Mouse (Mus musculus) gastrocnemius, postnatal 36 days (tissue): Measurements from ENCODE around the gene Gtf2ird1. TPM values are rescaled to one million over a fixed set of nuclear protein-coding genes. Genes with fewer than 3 reads are reported as not detected.
"Not testable (repeated sequence)": the region's sequence is repeated elsewhere in the genome, so short reads cannot be mapped to it uniquely, and the experiment has no call there.

ENCODE experiments used
- DNase-seq, 2 experiments: peaks; one replicate each; pipeline ENCODE4 v3.0.0; 2022
- intact Hi-C: fragments of 180-260 bp; cut with DNase I; formaldehyde crosslinking; loops from one replicate; pipeline ENCODE4 v1.15.1; 2025
- total RNA-seq, 2 experiments: library from RNA; stranded (reverse); gene quantifications; 2 replicates each; pipeline ENCODE4 v1.2.3; 2021

Gtf2ird1 gene
- total RNA-seq, 2 experiments from 2014 or later, result 8.2 to 9.2 TPM

- intact Hi-C loops, result no loop called here
- DNase-seq, result no peak
These were observed 97.4 kb downstream of the Gtf2ird1 start for GRCm38 (mm10) chr5:134359101-134359500.

- DNase-seq, intact Hi-C loops: not testable (repeated sequence)
These were observed 101.1 kb downstream of the Gtf2ird1 start for GRCm38 (mm10) chr5:134355372-134355771.

- DNase-seq, result no peak
- intact Hi-C loops, result no loop called here
These were observed 103.4 kb downstream of the Gtf2ird1 start for GRCm38 (mm10) chr5:134353117-134353516.

- no peak for DNase-seq
- intact Hi-C loops, result no loop called here
These were observed 104.0 kb downstream of the Gtf2ird1 start for GRCm38 (mm10) chr5:134352527-134353001.

- peak; percentile 37 to 55 for DNase-seq
- intact Hi-C loops, result no loop called here
These were observed 105.9 kb downstream of the Gtf2ird1 start for GRCm38 (mm10) chr5:134350660-134351059.

- intact Hi-C loops, result no loop called here
These were observed 109.5 kb downstream of the Gtf2ird1 start for GRCm38 (mm10) chr5:134347066-134347465.

GRCm38 (mm10) chr5:134345449-134345848 is 111.1 kb downstream of the Gtf2ird1 start:
- DNase-seq, result no peak
- intact Hi-C loops, result no loop called here

More at GRCm38 (mm10) chr5:134347066-134347465, 109.5 kb downstream of the Gtf2ird1 start:
- DNase-seq, result no peak

GRCm38 (mm10) chr5:134344076-134344475 is 112.4 kb downstream of the Gtf2ird1 start:
- intact Hi-C loops, result loop anchor here (5.0 kb wide), 2 partner anchors 57 to 117 kb away; partner anchors contain the start of gene Ncf1

GRCm38 (mm10) chr5:134343530-134343929 is 113.0 kb downstream of the Gtf2ird1 start:
- DNase-seq, result not testable (repeated sequence)
- intact Hi-C loops, result loop anchor here (2.0 to 5.0 kb wide), 3 partner anchors 56 to 163 kb away; partner anchors contain the start of gene Ncf1

More at GRCm38 (mm10) chr5:134344076-134344475, 112.4 kb downstream of the Gtf2ird1 start:
- DNase-seq, result no peak

- intact Hi-C loops, result loop anchor here (2.0 to 5.0 kb wide), 3 partner anchors 55 to 162 kb away; partner anchors contain the start of gene Ncf1
- no peak for DNase-seq
These were observed 113.9 kb downstream of the Gtf2ird1 start for GRCm38 (mm10) chr5:134342503-134343205.

- DNase-seq, result no peak
- intact Hi-C loops, result loop anchor here (2.0 to 5.0 kb wide), 3 partner anchors 54 to 161 kb away; partner anchors contain the start of gene Ncf1
These were observed 114.8 kb downstream of the Gtf2ird1 start for GRCm38 (mm10) chr5:134341721-134342120.

- no peak for DNase-seq
- intact Hi-C loops, result loop anchor here (5.0 kb wide), 2 partner anchors 54 to 114 kb away; partner anchors contain the start of gene Ncf1
These were observed 115.2 kb downstream of the Gtf2ird1 start for GRCm38 (mm10) chr5:134341321-134341720.

- DNase-seq, result no peak
- intact Hi-C loops, result loop anchor here (5.0 kb wide), 2 partner anchors 53 to 113 kb away; partner anchors contain the start of gene Ncf1
These were observed 116.4 kb downstream of the Gtf2ird1 start for GRCm38 (mm10) chr5:134340101-134340522.

GRCm38 (mm10) chr5:134337012-134337411 is 119.5 kb downstream of the Gtf2ird1 start:
- intact Hi-C loops, result loop anchor here (10.0 kb wide), 1 partner anchor 132 kb away; no protein-coding TSS in a partner anchor
- not testable (repeated sequence) for DNase-seq

GRCm38 (mm10) chr5:134332743-134333142 is 123.8 kb downstream of the Gtf2ird1 start:
- intact Hi-C loops, result loop anchor here (10.0 kb wide), 1 partner anchor 128 kb away; no protein-coding TSS in a partner anchor
- DNase-seq, result no peak

GRCm38 (mm10) chr5:134330082-134330481 is 126.4 kb downstream of the Gtf2ird1 start:
- intact Hi-C loops, result loop anchor here (10.0 kb wide), 1 partner anchor 125 kb away; no protein-coding TSS in a partner anchor

GRCm38 (mm10) chr5:134329311-134329710 is 127.2 kb downstream of the Gtf2ird1 start:
- intact Hi-C loops, result no loop called here
- DNase-seq, result no peak

More at GRCm38 (mm10) chr5:134330082-134330481, 126.4 kb downstream of the Gtf2ird1 start:
- DNase-seq, result no peak

GRCm38 (mm10) chr5:134328482-134329001 is 128.0 kb downstream of the Gtf2ird1 start:
- DNase-seq, result no peak
- intact Hi-C loops, result no loop called here

GRCm38 (mm10) chr5:134325856-134326566 is 130.5 kb downstream of the Gtf2ird1 start:
- no peak for DNase-seq
- intact Hi-C loops, result no loop called here

- no peak for DNase-seq
- intact Hi-C loops, result no loop called here
These were observed 132.6 kb downstream of the Gtf2ird1 start for GRCm38 (mm10) chr5:134323869-134324268.
